Mouse (Mus musculus): ENCODE measurements around the gene Nfatc3. TPM values are rescaled to one million over a fixed set of nuclear protein-coding genes. Genes with fewer than 3 reads are reported as not detected.
"Not testable (repeated sequence)": the region's sequence is repeated elsewhere in the genome, so short reads cannot be mapped to it uniquely, and the experiment has no call there.

The Nfatc3 gene
- total and polyA plus RNA-seq, 3 experiments, result 29.0 to 96.3 (median 37.8) TPM

DNA sequence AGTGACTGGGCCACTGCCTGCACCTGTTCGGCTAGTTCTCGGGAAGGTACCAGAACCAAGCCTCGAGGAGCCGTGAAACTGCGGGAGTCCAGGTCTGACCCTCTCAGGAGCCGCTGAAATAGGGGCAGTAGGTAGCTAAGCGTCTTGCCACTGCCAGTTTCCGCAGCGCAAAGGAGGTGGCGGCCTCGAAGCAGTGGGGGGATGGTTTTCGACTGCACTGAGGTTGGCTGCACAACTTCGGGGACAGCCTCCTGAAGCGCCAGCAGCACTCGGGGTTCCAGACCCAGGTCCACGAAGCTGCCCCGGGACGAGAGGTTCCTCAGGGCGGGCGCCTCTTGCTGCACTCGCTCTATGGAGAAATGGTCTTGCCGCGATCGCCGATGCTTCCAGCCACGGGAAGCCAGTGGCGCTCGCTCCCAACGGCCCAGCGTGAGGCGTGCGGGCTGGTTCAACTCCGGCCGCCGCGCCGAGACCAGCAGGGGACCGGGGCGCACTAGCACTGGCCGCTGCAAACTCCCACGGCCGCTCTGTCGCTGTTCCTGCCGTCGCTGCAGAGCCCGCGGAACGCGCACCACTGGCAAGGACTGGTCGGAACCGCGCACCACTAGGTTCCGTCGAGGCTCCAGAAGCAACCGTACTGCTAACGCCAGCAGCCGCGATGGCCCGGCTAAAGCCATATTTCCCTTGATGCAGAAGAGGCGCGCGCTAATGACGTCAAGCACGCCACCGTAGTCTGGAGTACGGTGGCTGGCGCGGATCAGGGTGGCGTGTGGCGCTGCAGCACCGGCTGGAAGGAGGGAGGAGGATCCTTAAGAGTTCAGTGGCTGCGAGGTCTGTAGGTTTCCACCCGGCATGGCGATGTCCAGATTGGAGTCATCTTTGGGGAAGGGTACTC lies 47.6 kb upstream of the Nfatc3 start (continued):
- TF ChIP-seq GABPA (IDR thresholded peaks at IDR 0.05; ENCODE audit: insufficient replicate concordance, low read depth, low read length) (peak; percentile 64; the same call in 1 of the 2 replicates), ETS1 (conservative IDR thresholded peaks at IDR 0.05; ENCODE audit: low read depth, low read length) (peak; percentile 39; the same call in 1 of the 2 replicates), NRF1 (IDR thresholded peaks at IDR 0.05; ENCODE audit: low read depth, low read length) (peak; percentile 53), TBP (conservative IDR thresholded peaks at IDR 0.05; ENCODE audit: low read depth, low read length) (0 out of 2 replicates have a peak, but pooled peaks have one; percentile 34), POLR2A (IDR thresholded peaks at IDR 0.05; ENCODE audit: low read depth, low read length) (peak; percentile 89)

DNA sequence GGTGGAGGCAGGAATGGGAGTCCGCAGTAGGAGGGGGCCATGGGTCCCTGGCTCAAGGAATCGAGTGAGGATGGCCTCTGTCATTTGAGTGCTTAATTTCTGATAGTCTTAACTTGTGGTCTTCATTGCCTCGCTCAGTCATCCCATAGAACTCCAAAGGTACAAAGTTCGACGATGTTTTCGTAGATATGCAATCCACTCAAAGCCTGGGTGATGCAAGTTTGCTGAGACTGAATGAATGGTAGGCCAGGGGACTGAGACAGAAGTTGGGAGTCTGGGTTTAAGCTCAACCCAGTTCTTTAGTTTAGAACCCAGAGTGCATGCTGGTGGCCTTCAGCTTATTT lies 47.0 kb upstream of the Nfatc3 start, which contains the start of gene Ddx28:
Ddx28 (minus strand) TSS at position 240 of the 344 bp plus-strand sequence.
- peak within 1 kb of the TSS; percentile 23 for H3K27ac ChIP-seq (ENCODE audit: insufficient read depth, low read depth)
- peaks cover 9 to 36% of the 10 kb centered on the region in 2 experiments for H3K36me3 ChIP-seq (replicated peaks in 1 of 2; ENCODE audit: control insufficient read depth in 1 of 2, insufficient read depth in 1 of 2, low read length in 1 of 2)
- dilution Hi-C loops (cut with MboI; ENCODE audit: extremely low pct_ligation_motif_present, extremely low pct_unique_long_range_greater_than_20kb, low sequenced_read_pairs), result no loop called here
- TF ChIP-seq PAX5 (IDR thresholded peaks at IDR 0.05; ENCODE audit: low read length) (no peak), CTCF (conservative IDR thresholded peaks at IDR 0.05 in 1 of 2, IDR thresholded peaks at IDR 0.05 in 1 of 2; ENCODE audit: low read depth in 2 of 2, low read length in 2 of 2) (no peak), ELF1 (IDR thresholded peaks at IDR 0.05; ENCODE audit: low read depth, low read length) (no peak), MEF2A (IDR thresholded peaks at IDR 0.05; ENCODE audit: borderline replicate concordance, low read depth, low read length) (no peak), HCFC1 (IDR thresholded peaks at IDR 0.05; ENCODE audit: low read depth, low read length) (no peak), CHD1 (IDR thresholded peaks at IDR 0.05; ENCODE audit: low read depth, low read length) (0 out of 2 replicates have a peak, but pooled peaks have one; percentile 11), RCOR1 (conservative IDR thresholded peaks at IDR 0.05; ENCODE audit: low read depth, low read length) (no peak), USF1 (IDR thresholded peaks at IDR 0.05; ENCODE audit: low read depth, low read length) (no peak)
- in situ Hi-C loops (cut with MboI; ENCODE audit: low pct_ligation_motif_present, low pct_unique_long_range_greater_than_20kb, low sequenced_read_pairs), result no loop called here
- peak within 1 kb of the TSS; percentile 82 to 98 (median 84) for H3K4me3 ChIP-seq (replicated peaks in 1 of 3; ENCODE audit: low read depth in 2 of 3, low read length in 2 of 3, poor library complexity in 1 of 3)
- no peak for DNase-seq (ENCODE audit: extremely low read depth)
- H3K4me1 ChIP-seq (ENCODE audit: control insufficient read depth in 1 of 2, insufficient read depth in 2 of 2), result peaks cover 10 to 32% of the 10 kb centered on the region in 2 experiments
- no peaks in the 10 kb centered on the region for H3K9me3 ChIP-seq (replicated peaks; ENCODE audit: low read length)
- peak within 1 kb of the TSS; percentile 77 for H3K4me2 ChIP-seq (ENCODE audit: insufficient read depth, low read depth, poor library complexity, severe bottlenecking)
- peak within 1 kb of the TSS; percentile 62 for H3K9ac ChIP-seq (ENCODE audit: insufficient read depth, low read depth)
- H3K27me3 ChIP-seq (replicated peaks), result no peaks in the 10 kb centered on the region
- H3K79me2 ChIP-seq (replicated peaks; ENCODE audit: control insufficient read depth, extremely low read depth, insufficient read depth, poor library complexity, severe bottlenecking), result peaks cover 9% of the 10 kb centered on the region

DNA sequence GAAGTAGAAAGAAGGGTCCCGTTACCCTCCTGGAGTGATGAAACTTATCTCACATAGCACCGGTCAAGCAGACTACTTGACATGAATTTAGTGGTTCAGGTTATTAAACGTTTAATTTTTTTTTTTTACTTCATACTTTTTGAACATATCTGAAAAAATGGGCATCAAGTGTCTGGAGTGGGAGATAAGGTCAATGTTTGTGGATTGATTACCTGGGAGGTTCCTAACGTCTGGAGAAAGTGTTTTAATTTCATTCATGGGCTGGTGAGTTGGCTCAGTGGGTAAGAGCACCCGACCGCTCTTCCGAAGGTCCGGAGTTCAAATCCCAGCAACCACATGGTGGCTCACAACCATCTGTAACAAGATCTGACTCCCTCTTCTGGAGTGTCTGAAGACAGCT lies 46.4 kb upstream of the Nfatc3 start:
- H3K79me2 ChIP-seq (replicated peaks; ENCODE audit: control insufficient read depth, extremely low read depth, insufficient read depth, poor library complexity, severe bottlenecking); in situ Hi-C loops (cut with MboI; ENCODE audit: low pct_ligation_motif_present, low pct_unique_long_range_greater_than_20kb, low sequenced_read_pairs); H3K27me3 ChIP-seq (replicated peaks); H3K27ac ChIP-seq (ENCODE audit: insufficient read depth, low read depth); dilution Hi-C loops (cut with MboI; ENCODE audit: extremely low pct_ligation_motif_present, extremely low pct_unique_long_range_greater_than_20kb, low sequenced_read_pairs); DNase-seq (ENCODE audit: extremely low read depth); H3K9me3 ChIP-seq (replicated peaks; ENCODE audit: low read length): not testable (repeated sequence)
- peak overlapping the region; percentile 62 for H3K9ac ChIP-seq (ENCODE audit: insufficient read depth, low read depth)
- H3K4me2 ChIP-seq (ENCODE audit: insufficient read depth, low read depth, poor library complexity, severe bottlenecking), result peak overlapping the region; percentile 77
- H3K4me1 ChIP-seq (ENCODE audit: control insufficient read depth in 1 of 2, insufficient read depth in 2 of 2), result peaks cover 10 to 27% of the 10 kb centered on the region in 2 experiments
- peak in 1 of 2 experiments; percentile 10; a peak in 1 of 4 replicates for TF ChIP-seq CTCF (conservative IDR thresholded peaks at IDR 0.05 in 1 of 2, IDR thresholded peaks at IDR 0.05 in 1 of 2; ENCODE audit: low read depth in 2 of 2, low read length in 2 of 2)
- peak overlapping the region; percentile 82 to 98 (median 84) for H3K4me3 ChIP-seq (replicated peaks in 1 of 3; ENCODE audit: low read depth in 2 of 3, low read length in 2 of 3, poor library complexity in 1 of 3)
- H3K36me3 ChIP-seq (replicated peaks in 1 of 2; ENCODE audit: control insufficient read depth in 1 of 2, insufficient read depth in 1 of 2, low read length in 1 of 2), result peaks cover 9 to 40% of the 10 kb centered on the region in 2 experiments
